Mouse (Mus musculus) stomach, embryonic 15.5 days (tissue): ENCODE measurements at regions not wholly inside any gene's neighbourhood (a gene's known extent, or its start where the extent isn't known, plus 50 kb on each side); places are given as distances from the start of the nearest gene placed in this dataset.

Experiments used
- ATAC-seq: fragments of 200-750 bp; cut with Nextera tagmentation; 2 replicates; pipeline ENCODE4 v1.8.0; 2017; ENCODE audit warnings: low read depth, moderate number of reproducible peaks, moderate TSS enrichment; ENCODE audit not compliant: insufficient read depth, low FRiP score
- H3K27ac ChIP-seq: fragments of 300-500 bp; sonication (generic); 2 replicates; pipeline ENCODE4 v1.5.1; 2015; ENCODE audit warnings: mild to moderate bottlenecking, inconsistent platforms
- H3K27me3 ChIP-seq: fragments of 300-500 bp; sonication (generic); replicated peaks from 2 replicates; pipeline ENCODE4 v1.6.1; 2015; ENCODE audit warnings: inconsistent platforms
- H3K36me3 ChIP-seq: fragments of 300-500 bp; sonication (generic); 2 replicates; pipeline ENCODE4 v1.6.1; 2015; ENCODE audit warnings: inconsistent platforms
- H3K4me1 ChIP-seq: fragments of 300-500 bp; sonication (generic); 2 replicates; pipeline ENCODE4 v1.6.1; 2015; ENCODE audit warnings: inconsistent platforms
- H3K4me2 ChIP-seq: fragments of 300-500 bp; sonication (generic); 2 replicates; pipeline ENCODE4 v1.6.1; 2015; ENCODE audit warnings: mild to moderate bottlenecking, inconsistent platforms
- H3K4me3 ChIP-seq: fragments of 300-500 bp; sonication (generic); replicated peaks from 2 replicates; pipeline ENCODE4 v1.5.1; 2015; ENCODE audit warnings: inconsistent platforms
- H3K9ac ChIP-seq: fragments of 300-500 bp; sonication (generic); 2 replicates; pipeline ENCODE4 v1.6.1; 2015; ENCODE audit warnings: inconsistent platforms
- H3K9me3 ChIP-seq: fragments of 300-500 bp; sonication (generic); 2 replicates; pipeline ENCODE4 v1.6.1; 2016; ENCODE audit warnings: inconsistent platforms
- WGBS: fragments of 180-500 bp; shearing (Covaris S2); methylation state at CpG from one replicate; pipeline ENCODE4 v1.1.7; 2015; 5-methylcytosine and 5-hydroxymethylcytosine counted together

GRCm38 (mm10) chr12:39952854-39953253 lies 85.0 kb downstream of the Arl4a start:
- 66% methylated on average over 4 of the region's 4 CpGs for WGBS

GRCm38 (mm10) chr12:39951911-39952310 lies 85.9 kb downstream of the Arl4a start:
- Histone ChIP-seq H3K36me3 (no peaks in the 10 kb centered on the region), H3K4me3 (no peak overlapping the region), H3K4me1 (no peaks in the 10 kb centered on the region), H3K27me3 (no peaks in the 10 kb centered on the region), H3K27ac (no peak overlapping the region), H3K4me2 (no peak overlapping the region), H3K9ac (no peak overlapping the region), H3K9me3 (no peaks in the 10 kb centered on the region)
- ATAC-seq, result no peak
- WGBS, result 74% methylated on average over 6 of the region's 6 CpGs

More at GRCm38 (mm10) chr12:39952854-39953253, 85.0 kb downstream of the Arl4a start:
- H3K4me2 ChIP-seq, result no peak overlapping the region
- H3K27ac ChIP-seq, result no peak overlapping the region
- no peak overlapping the region for H3K9ac ChIP-seq
- no peaks in the 10 kb centered on the region for H3K27me3 ChIP-seq
- H3K9me3 ChIP-seq, result no peaks in the 10 kb centered on the region
- ATAC-seq, result no peak
- no peak overlapping the region for H3K4me3 ChIP-seq
- H3K36me3 ChIP-seq, result no peaks in the 10 kb centered on the region
- no peaks in the 10 kb centered on the region for H3K4me1 ChIP-seq

DNA sequence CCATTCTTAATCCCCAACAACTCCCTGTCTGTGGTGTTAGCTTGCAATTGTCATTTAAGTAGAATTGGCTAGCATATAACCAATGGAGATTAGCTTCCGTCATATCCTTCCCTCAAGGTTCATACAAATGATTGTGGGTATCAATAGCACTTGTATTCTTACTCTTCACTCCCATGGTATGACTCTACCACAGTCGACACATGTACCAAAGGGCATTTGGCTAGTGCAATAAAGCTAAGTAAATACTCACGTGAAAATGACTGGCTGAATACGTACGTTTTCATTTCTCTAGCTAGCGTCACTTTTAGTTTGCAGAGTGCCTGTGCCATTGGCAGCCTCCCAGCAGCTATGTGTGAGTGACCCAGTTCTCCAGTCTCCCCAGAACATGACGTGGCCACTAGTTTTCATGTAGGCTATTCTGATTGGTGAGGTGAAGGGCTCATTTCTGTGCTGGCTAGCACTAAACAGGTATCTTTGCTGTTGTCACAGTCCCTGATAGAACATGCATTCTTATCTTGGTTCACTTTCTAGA lies 87.5 kb downstream of the Arl4a start:
- Histone ChIP-seq H3K9me3 (no peaks in the 10 kb centered on the region), H3K36me3 (no peaks in the 10 kb centered on the region), H3K27me3 (no peaks in the 10 kb centered on the region), H3K4me2 (no peak overlapping the region), H3K27ac (no peak overlapping the region), H3K4me1 (no peaks in the 10 kb centered on the region), H3K9ac (no peak overlapping the region), H3K4me3 (no peak overlapping the region)
- 74% methylated on average over 7 of the region's 7 CpGs for WGBS
- no peak; the same call in 1 of the 2 replicates for ATAC-seq

DNA sequence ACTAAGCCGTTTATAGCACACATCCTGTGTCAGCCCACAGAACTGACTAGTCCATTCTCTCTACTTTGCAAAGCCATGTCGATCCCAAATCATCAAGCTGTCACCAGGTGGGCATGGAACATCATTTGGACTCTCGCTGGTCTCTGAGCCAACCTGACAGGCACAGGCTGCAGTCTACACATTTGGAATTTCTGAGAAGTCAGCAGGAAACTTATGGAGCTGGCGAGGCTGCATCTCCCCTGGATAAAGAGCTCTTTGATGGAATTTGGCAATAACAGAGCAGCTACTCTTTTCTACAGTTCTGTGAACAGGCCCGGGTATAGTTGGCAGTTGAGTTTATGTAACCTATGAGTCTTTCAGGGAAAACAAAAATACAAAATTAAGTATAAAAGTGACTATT lies 94.9 kb downstream of the Arl4a start:
- no peaks in the 10 kb centered on the region for H3K4me1 ChIP-seq
- H3K36me3 ChIP-seq, result no peaks in the 10 kb centered on the region
- 71% methylated on average over 5 of the region's 5 CpGs for WGBS
- no peak overlapping the region for H3K4me3 ChIP-seq
- H3K4me2 ChIP-seq, result no peak overlapping the region
- no peak overlapping the region for H3K9ac ChIP-seq
- H3K9me3 ChIP-seq, result no peaks in the 10 kb centered on the region
- no peak overlapping the region for H3K27ac ChIP-seq
- no peaks in the 10 kb centered on the region for H3K27me3 ChIP-seq
- ATAC-seq, result no peak

DNA sequence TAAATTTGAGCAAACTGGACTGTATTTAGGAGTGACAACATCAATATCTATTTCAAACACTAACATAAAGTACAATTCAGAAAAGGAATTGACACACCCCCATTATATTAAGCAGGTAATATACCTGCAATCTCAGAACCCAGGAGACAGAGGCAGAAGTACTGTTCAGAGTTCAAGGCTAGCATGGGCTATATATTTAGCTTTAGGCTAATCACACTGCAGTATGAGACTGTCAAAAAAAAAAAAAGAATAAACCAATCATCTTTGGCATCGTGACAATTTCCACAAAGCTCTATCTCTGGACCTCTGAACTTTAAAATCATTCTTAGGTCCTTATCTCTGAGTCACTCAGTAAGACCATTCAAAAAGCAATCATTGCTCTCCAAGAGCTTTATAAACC lies 96.7 kb downstream of the Arl4a start:
- Histone ChIP-seq H3K36me3 (no peaks in the 10 kb centered on the region), H3K4me2 (no peak overlapping the region), H3K27me3 (no peaks in the 10 kb centered on the region), H3K9me3 (no peaks in the 10 kb centered on the region), H3K4me1 (no peaks in the 10 kb centered on the region), H3K9ac (no peak overlapping the region), H3K4me3 (no peak overlapping the region), H3K27ac (no peak overlapping the region)
- no peak for ATAC-seq
- 53% methylated on average over 1 of the region's 1 CpGs for WGBS

DNA sequence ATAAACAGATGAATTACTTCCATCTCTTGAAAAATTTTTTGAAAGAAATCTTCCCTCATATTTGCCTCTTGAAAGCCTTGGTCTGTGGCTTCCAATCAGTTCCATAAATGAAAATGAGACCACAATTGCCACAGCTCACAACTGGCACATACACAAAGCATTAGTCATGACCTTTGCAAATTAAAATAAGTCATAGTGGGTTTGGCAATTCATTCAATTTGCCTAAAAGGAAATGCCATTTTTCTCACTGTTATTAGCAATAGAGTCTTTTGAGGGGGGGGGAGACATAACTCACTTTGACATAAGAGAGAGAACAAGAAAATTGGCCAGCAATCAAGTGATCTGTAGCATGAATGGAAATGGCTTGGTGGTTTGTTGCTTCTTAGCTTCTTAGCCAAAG lies 98.8 kb downstream of the Arl4a start:
- Histone ChIP-seq H3K9ac (no peak overlapping the region), H3K9me3 (no peaks in the 10 kb centered on the region), H3K4me3 (no peak overlapping the region), H3K27ac (no peak overlapping the region), H3K27me3 (no peaks in the 10 kb centered on the region), H3K36me3 (no peaks in the 10 kb centered on the region), H3K4me1 (no peaks in the 10 kb centered on the region), H3K4me2 (no peak overlapping the region)
- no peak for ATAC-seq

DNA sequence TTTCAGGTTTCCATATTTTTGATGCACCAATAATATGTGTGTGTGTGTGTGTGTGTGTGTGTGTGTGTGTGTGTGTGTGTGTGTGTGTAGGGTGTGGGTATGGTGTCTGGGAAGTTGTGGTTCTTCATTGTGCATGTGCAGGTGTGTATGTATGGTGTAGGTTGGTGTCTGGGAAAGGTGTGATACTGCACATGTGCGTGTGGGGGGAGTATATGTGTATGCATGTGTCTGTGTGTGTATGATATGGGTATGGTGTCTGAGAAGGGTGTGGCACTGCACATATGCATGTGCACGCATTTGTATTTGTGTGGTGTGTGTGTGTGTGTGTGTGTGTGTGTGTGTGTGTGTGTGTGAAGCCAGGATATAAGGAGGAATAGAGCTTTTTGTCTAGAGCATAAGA lies 99.6 kb downstream of the Arl4a start:
- ATAC-seq, result no peak
- no peak overlapping the region for H3K4me2 ChIP-seq
- no peak overlapping the region for H3K27ac ChIP-seq
- no peaks in the 10 kb centered on the region for H3K4me1 ChIP-seq
- no peaks in the 10 kb centered on the region for H3K36me3 ChIP-seq
- H3K4me3 ChIP-seq, result no peak overlapping the region
- no peaks in the 10 kb centered on the region for H3K9me3 ChIP-seq
- no peaks in the 10 kb centered on the region for H3K27me3 ChIP-seq
- H3K9ac ChIP-seq, result no peak overlapping the region
- 81% methylated on average over 2 of the region's 2 CpGs for WGBS

GRCm38 (mm10) chr12:39936331-39936730 lies 101.5 kb downstream of the Arl4a start:
- no peaks in the 10 kb centered on the region for H3K27me3 ChIP-seq
- H3K36me3 ChIP-seq, result no peaks in the 10 kb centered on the region
- WGBS, result 83% methylated on average over 11 of the region's 11 CpGs
- H3K9me3 ChIP-seq, result no peaks in the 10 kb centered on the region
- no peak overlapping the region for H3K4me2 ChIP-seq
- no peaks in the 10 kb centered on the region for H3K4me1 ChIP-seq
- no peak overlapping the region for H3K4me3 ChIP-seq
- H3K27ac ChIP-seq, result no peak overlapping the region
- no peak for ATAC-seq
- H3K9ac ChIP-seq, result no peak overlapping the region

DNA sequence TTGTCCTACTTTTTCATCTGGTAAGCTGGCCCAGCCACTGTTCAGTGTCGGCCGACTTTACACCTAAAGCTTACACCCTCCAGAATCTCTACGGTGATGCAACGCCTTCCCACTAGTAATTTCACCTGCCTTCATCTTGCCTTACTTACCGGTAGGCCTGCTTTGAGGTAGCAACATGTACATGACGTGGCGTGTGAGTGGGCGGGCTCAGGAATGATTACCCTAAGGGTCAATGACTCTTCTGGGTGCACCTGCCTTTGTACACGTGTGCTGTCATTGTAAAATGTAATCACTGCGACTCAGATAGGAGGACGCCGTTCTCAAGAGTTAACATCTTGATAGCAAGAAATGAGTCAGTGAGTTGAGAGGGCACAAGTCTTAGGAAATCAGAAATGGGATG lies 102.0 kb downstream of the Arl4a start:
- Histone ChIP-seq H3K27ac (no peak overlapping the region), H3K4me3 (no peak overlapping the region), H3K9me3 (no peaks in the 10 kb centered on the region), H3K4me1 (no peaks in the 10 kb centered on the region), H3K9ac (no peak overlapping the region), H3K4me2 (no peak overlapping the region), H3K27me3 (no peaks in the 10 kb centered on the region), H3K36me3 (no peaks in the 10 kb centered on the region)
- 83% methylated on average over 12 of the region's 12 CpGs for WGBS
- no peak for ATAC-seq

DNA sequence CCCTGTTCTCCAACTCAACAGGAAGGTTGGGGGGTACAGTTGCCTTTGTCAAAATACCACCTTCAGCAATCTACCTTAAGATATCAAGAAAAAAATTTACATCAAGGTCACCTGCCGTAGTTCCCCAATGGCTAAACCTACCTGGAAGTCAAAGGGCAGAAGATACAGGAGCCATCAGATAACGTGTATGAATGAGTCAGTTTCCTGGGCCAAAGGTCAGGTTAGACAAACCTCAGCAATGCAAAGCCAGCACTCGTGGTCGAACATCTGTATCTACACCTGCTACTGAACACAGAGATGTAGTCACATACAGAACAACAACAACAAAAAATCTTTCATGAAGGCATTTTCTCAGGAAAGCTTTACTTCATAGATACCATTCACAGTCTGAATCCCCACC lies 102.9 kb downstream of the Arl4a start:
- Histone ChIP-seq H3K9me3 (no peaks in the 10 kb centered on the region), H3K27me3 (no peaks in the 10 kb centered on the region), H3K9ac (no peak overlapping the region), H3K27ac (no peak overlapping the region), H3K4me2 (no peak overlapping the region), H3K36me3 (no peaks in the 10 kb centered on the region), H3K4me3 (no peak overlapping the region), H3K4me1 (no peaks in the 10 kb centered on the region)
- WGBS, result 70% methylated on average over 4 of the region's 4 CpGs
- no peak for ATAC-seq

GRCm38 (mm10) chr12:39931251-39931650 lies 106.6 kb downstream of the Arl4a start:
- no peak overlapping the region for H3K4me2 ChIP-seq
- no peaks in the 10 kb centered on the region for H3K36me3 ChIP-seq
- no peak overlapping the region for H3K27ac ChIP-seq
- no peaks in the 10 kb centered on the region for H3K9me3 ChIP-seq
- no peaks in the 10 kb centered on the region for H3K4me1 ChIP-seq
- H3K4me3 ChIP-seq, result no peak overlapping the region
- 51% methylated on average over 1 of the region's 1 CpGs for WGBS
- no peak overlapping the region for H3K9ac ChIP-seq
- H3K27me3 ChIP-seq, result no peaks in the 10 kb centered on the region
- no peak for ATAC-seq

DNA sequence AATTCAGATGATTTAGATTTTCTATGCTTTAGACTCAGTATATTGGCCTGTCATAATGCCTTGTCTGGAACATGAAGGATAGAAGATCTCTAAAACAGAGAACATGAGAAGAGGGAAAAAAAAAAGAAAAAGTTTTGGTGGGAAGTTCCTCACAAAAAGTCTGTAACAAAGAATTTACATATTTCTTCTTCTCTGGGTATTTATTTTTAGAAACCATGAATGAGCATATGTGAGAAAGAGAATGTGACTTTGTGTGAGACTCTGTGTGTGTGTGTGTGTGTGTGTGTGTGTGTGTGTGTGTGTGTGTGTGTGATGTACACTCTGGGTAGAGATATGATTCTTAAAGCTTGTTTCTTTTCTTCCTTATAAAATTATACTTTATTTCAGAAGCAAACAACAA lies 109.9 kb downstream of the Arl4a start:
- Histone ChIP-seq H3K9me3 (no peaks in the 10 kb centered on the region), H3K9ac (no peak overlapping the region), H3K27ac (no peak overlapping the region), H3K4me3 (no peak overlapping the region), H3K4me1 (no peaks in the 10 kb centered on the region), H3K27me3 (no peaks in the 10 kb centered on the region), H3K4me2 (no peak overlapping the region), H3K36me3 (no peaks in the 10 kb centered on the region)
- no peak for ATAC-seq

GRCm38 (mm10) chr12:39927014-39927413 lies 110.8 kb downstream of the Arl4a start:
- H3K27me3 ChIP-seq, result no peaks in the 10 kb centered on the region
- ATAC-seq, result no peak
- no peak overlapping the region for H3K4me3 ChIP-seq
- H3K9ac ChIP-seq, result no peak overlapping the region
- H3K9me3 ChIP-seq, result no peaks in the 10 kb centered on the region
- H3K4me2 ChIP-seq, result no peak overlapping the region
- WGBS, result 81% methylated on average over 8 of the region's 8 CpGs
- H3K27ac ChIP-seq, result no peak overlapping the region
- no peaks in the 10 kb centered on the region for H3K36me3 ChIP-seq
- H3K4me1 ChIP-seq, result no peaks in the 10 kb centered on the region
